Mouse (Mus musculus): Measurements from ENCODE around the gene Tas2r135. TPM values are rescaled to one million over a fixed set of nuclear protein-coding genes. Genes with fewer than 3 reads are reported as not detected.

Tas2r135 gene
- polyA plus RNA-seq, 1 experiment from 2014 or later = not detected

GRCm38 (mm10) chr6:42362974-42363373, 42.3 kb upstream of the Tas2r135 start:
- Histone ChIP-seq H3K4me2 (no peak overlapping the region), H3K36me3 (peaks cover 14% of the 10 kb centered on the region), H3K27ac (no peak overlapping the region), H3K27me3 (no peaks in the 10 kb centered on the region), H3K4me1 (replicated peaks) (0 out of 2 replicates have a peak, but pooled peaks cover 8% of the 10 kb centered on the region), H3K9ac (no peak overlapping the region), H3K9me3 (replicated peaks) (no peaks in the 10 kb centered on the region), H3K4me3 (replicated peaks) (no peak overlapping the region)
- no peak for ATAC-seq (ENCODE audit: low read depth)
- DNase-seq = no peak
- WGBS (ENCODE audit: insufficient replicate concordance) = 34% methylated on average over 3 of the region's 3 CpGs

- Histone ChIP-seq H3K4me2 (no peak overlapping the region), H3K4me3 (replicated peaks) (no peak overlapping the region), H3K9ac (no peak overlapping the region), H3K36me3 (peaks cover 4% of the 10 kb centered on the region; the same call in 1 of the 2 replicates), H3K27ac (no peak overlapping the region), H3K9me3 (replicated peaks) (no peaks in the 10 kb centered on the region), H3K27me3 (no peaks in the 10 kb centered on the region), H3K4me1 (replicated peaks) (0 out of 2 replicates have a peak, but pooled peaks cover 8% of the 10 kb centered on the region)
- WGBS (ENCODE audit: insufficient replicate concordance) = 53% methylated on average over 4 of the region's 4 CpGs
- ATAC-seq (ENCODE audit: low read depth) = no peak
- no peak for DNase-seq
These were observed 41.2 kb upstream of the Tas2r135 start for GRCm38 (mm10) chr6:42364066-42364465.

- 84% methylated on average over 15 of the region's 15 CpGs for WGBS (ENCODE audit: insufficient replicate concordance)
These were observed 40.6 kb upstream of the Tas2r135 start for GRCm38 (mm10) chr6:42364607-42365006.

GRCm38 (mm10) chr6:42365215-42365614, 40.0 kb upstream of the Tas2r135 start:
- no peaks in the 10 kb centered on the region; the same call in 1 of the 2 replicates for H3K36me3 ChIP-seq
- H3K4me1 ChIP-seq (replicated peaks) = 0 out of 2 replicates have a peak, but pooled peaks cover 8% of the 10 kb centered on the region
- 74% methylated on average over 6 of the region's 6 CpGs for WGBS (ENCODE audit: insufficient replicate concordance)
- H3K4me2 ChIP-seq = no peak overlapping the region
- H3K4me3 ChIP-seq (replicated peaks) = no peak overlapping the region
- ATAC-seq (ENCODE audit: low read depth) = no peak
- no peaks in the 10 kb centered on the region for H3K27me3 ChIP-seq
- DNase-seq = no peak
- H3K9me3 ChIP-seq (replicated peaks) = no peaks in the 10 kb centered on the region
- no peak overlapping the region for H3K27ac ChIP-seq
- no peak overlapping the region for H3K9ac ChIP-seq

More at GRCm38 (mm10) chr6:42364607-42365006, 40.6 kb upstream of the Tas2r135 start:
- Histone ChIP-seq H3K4me1 (replicated peaks) (0 out of 2 replicates have a peak, but pooled peaks cover 8% of the 10 kb centered on the region), H3K27me3 (no peaks in the 10 kb centered on the region), H3K27ac (no peak overlapping the region), H3K36me3 (no peaks in the 10 kb centered on the region; the same call in 1 of the 2 replicates), H3K4me2 (no peak overlapping the region), H3K9me3 (replicated peaks) (no peaks in the 10 kb centered on the region), H3K9ac (no peak overlapping the region), H3K4me3 (replicated peaks) (no peak overlapping the region)
- no peak for ATAC-seq (ENCODE audit: low read depth)
- no peak for DNase-seq

- 59% methylated on average over 3 of the region's 3 CpGs for WGBS (ENCODE audit: insufficient replicate concordance)
- H3K36me3 ChIP-seq = no peaks in the 10 kb centered on the region
- no peaks in the 10 kb centered on the region for H3K9me3 ChIP-seq (replicated peaks)
- no peak for ATAC-seq (ENCODE audit: low read depth)
- no peak overlapping the region for H3K27ac ChIP-seq
- no peak overlapping the region for H3K9ac ChIP-seq
- H3K4me1 ChIP-seq (replicated peaks) = peaks cover 17% of the 10 kb centered on the region
- no peak overlapping the region for H3K4me2 ChIP-seq
- DNase-seq = no peak
- H3K27me3 ChIP-seq = no peaks in the 10 kb centered on the region
- no peak overlapping the region for H3K4me3 ChIP-seq (replicated peaks)
These were observed 35.4 kb upstream of the Tas2r135 start for GRCm38 (mm10) chr6:42369870-42370269.

GRCm38 (mm10) chr6:42370630-42371363, 34.4 kb upstream of the Tas2r135 start:
- H3K36me3 ChIP-seq = no peaks in the 10 kb centered on the region
- no peaks in the 10 kb centered on the region for H3K9me3 ChIP-seq (replicated peaks)
- H3K4me1 ChIP-seq (replicated peaks) = peaks cover 20% of the 10 kb centered on the region
- WGBS (ENCODE audit: insufficient replicate concordance) = 49% methylated on average over 4 of the region's 4 CpGs
- ATAC-seq (ENCODE audit: low read depth) = no peak
- H3K4me3 ChIP-seq (replicated peaks) = no peak overlapping the region
- no peak for DNase-seq
- no peak overlapping the region for H3K4me2 ChIP-seq
- no peak overlapping the region for H3K27ac ChIP-seq
- no peaks in the 10 kb centered on the region for H3K27me3 ChIP-seq
- no peak overlapping the region for H3K9ac ChIP-seq

- WGBS (ENCODE audit: insufficient replicate concordance) = 26% methylated on average over 3 of the region's 3 CpGs
- Histone ChIP-seq H3K4me2 (peak overlapping the region; percentile 71), H3K4me3 (replicated peaks) (0 out of 2 replicates have a peak overlapping the region, but pooled peaks have one; percentile 54), H3K36me3 (no peaks in the 10 kb centered on the region), H3K9me3 (replicated peaks) (no peaks in the 10 kb centered on the region), H3K9ac (no peak overlapping the region), H3K4me1 (replicated peaks) (peaks cover 25% of the 10 kb centered on the region), H3K27ac (no peak overlapping the region), H3K27me3 (no peaks in the 10 kb centered on the region)
- DNase-seq (no peak), ATAC-seq (ENCODE audit: low read depth) (no peak)
These were observed 33.2 kb upstream of the Tas2r135 start for GRCm38 (mm10) chr6:42372001-42372400.

- Histone ChIP-seq H3K4me2 (peak overlapping the region; percentile 71), H3K9me3 (replicated peaks) (no peaks in the 10 kb centered on the region), H3K27ac (no peak overlapping the region), H3K27me3 (no peaks in the 10 kb centered on the region), H3K4me3 (replicated peaks) (peak overlapping the region; percentile 54), H3K9ac (no peak overlapping the region), H3K36me3 (no peaks in the 10 kb centered on the region), H3K4me1 (replicated peaks) (peaks cover 25% of the 10 kb centered on the region)
- WGBS (ENCODE audit: insufficient replicate concordance) = 46% methylated on average over 9 of the region's 9 CpGs
- ATAC-seq (ENCODE audit: low read depth) (peak; percentile 6; the same call in 1 of the 2 replicates), DNase-seq (no peak)
These were observed 32.8 kb upstream of the Tas2r135 start for GRCm38 (mm10) chr6:42372421-42372815.

GRCm38 (mm10) chr6:42372816-42373547, 32.3 kb upstream of the Tas2r135 start, which contains the start of gene Epha1:
Epha1 (minus strand) TSS chr6:42373268.
- no peaks in the 10 kb centered on the region for H3K9me3 ChIP-seq (replicated peaks)
- H3K36me3 ChIP-seq = no peaks in the 10 kb centered on the region
- H3K9ac ChIP-seq = peak within 1 kb of the TSS; percentile 51
- ATAC-seq (ENCODE audit: low read depth) = peak; percentile 79
- DNase-seq = no peak
- peak within 1 kb of the TSS; percentile 71 for H3K4me2 ChIP-seq
- peak within 1 kb of the TSS; percentile 62; the same call in 1 of the 2 replicates for H3K27ac ChIP-seq
- H3K4me3 ChIP-seq (replicated peaks) = peak within 1 kb of the TSS; percentile 54
- H3K4me1 ChIP-seq (replicated peaks) = peaks cover 25% of the 10 kb centered on the region
- no peaks in the 10 kb centered on the region for H3K27me3 ChIP-seq
- WGBS (ENCODE audit: insufficient replicate concordance) = 1% methylated on average over 36 of the region's 36 CpGs

- H3K27me3 ChIP-seq = no peaks in the 10 kb centered on the region
- H3K36me3 ChIP-seq = no peaks in the 10 kb centered on the region
- ATAC-seq (ENCODE audit: low read depth) (no peak), DNase-seq (no peak)
- H3K4me2 ChIP-seq = peak overlapping the region; percentile 71
- H3K27ac ChIP-seq = no peak overlapping the region
- peaks cover 25% of the 10 kb centered on the region for H3K4me1 ChIP-seq (replicated peaks)
- 36% methylated on average over 7 of the region's 7 CpGs for WGBS (ENCODE audit: insufficient replicate concordance)
- H3K9me3 ChIP-seq (replicated peaks) = no peaks in the 10 kb centered on the region
- no peak overlapping the region for H3K9ac ChIP-seq
- peak overlapping the region; percentile 54; the same call in 1 of the 2 replicates for H3K4me3 ChIP-seq (replicated peaks)
These were observed 31.4 kb upstream of the Tas2r135 start for GRCm38 (mm10) chr6:42373669-42374430.

GRCm38 (mm10) chr6:42374701-42375100, 30.5 kb upstream of the Tas2r135 start:
- DNase-seq (no peak), ATAC-seq (ENCODE audit: low read depth) (no peak)
- 62% methylated on average over 4 of the region's 4 CpGs for WGBS (ENCODE audit: insufficient replicate concordance)
- no peaks in the 10 kb centered on the region for H3K36me3 ChIP-seq
- no peak overlapping the region for H3K4me3 ChIP-seq (replicated peaks)
- H3K27ac ChIP-seq = no peak overlapping the region
- H3K9me3 ChIP-seq (replicated peaks) = no peaks in the 10 kb centered on the region
- H3K27me3 ChIP-seq = no peaks in the 10 kb centered on the region
- peaks cover 25% of the 10 kb centered on the region for H3K4me1 ChIP-seq (replicated peaks)
- H3K4me2 ChIP-seq = no peak overlapping the region
- no peak overlapping the region for H3K9ac ChIP-seq
